Mouse (Mus musculus): ENCODE results near the gene Mcm7.
"Not testable (repeated sequence)": the region's sequence is repeated elsewhere in the genome, so short reads cannot be mapped to it uniquely, and the experiment has no call there.

The Mcm7 gene

DNA sequence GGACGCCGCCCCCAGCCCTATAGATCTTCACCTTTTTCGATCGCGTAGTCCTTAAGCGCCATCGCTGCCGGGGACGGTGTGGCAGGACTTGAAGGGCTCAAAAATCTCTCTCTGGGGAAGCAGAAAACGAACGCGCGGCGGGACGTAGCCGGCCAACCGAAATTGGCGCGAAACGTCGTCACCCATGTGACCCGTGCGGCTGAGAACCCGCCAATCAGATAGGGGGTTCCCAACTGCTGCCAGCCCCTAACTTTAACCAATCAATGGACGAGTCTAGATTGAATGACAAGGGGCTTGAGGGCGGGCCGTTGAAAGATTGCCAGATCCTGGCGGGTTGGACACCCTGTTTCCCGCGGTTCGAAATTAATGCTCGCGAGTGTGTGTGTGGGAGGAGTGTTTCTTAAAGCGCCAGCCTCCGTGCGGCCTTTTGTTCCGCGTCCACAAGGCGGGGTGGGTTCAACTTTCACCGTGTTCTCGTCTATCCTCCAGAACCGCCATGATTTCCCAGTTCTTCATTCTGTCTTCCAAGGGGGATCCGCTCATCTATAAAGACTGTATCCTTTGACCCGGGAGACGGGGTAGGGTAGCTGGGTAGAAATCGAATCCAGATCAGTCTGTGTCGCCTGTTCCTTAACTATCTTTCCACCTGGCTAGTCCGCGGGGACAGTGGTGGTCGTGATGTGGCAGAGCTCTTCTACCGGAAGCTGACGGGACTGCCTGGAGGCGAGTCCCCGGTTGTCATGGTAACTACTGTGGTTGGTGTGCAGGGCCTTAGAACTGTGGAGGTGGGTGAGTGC lies at the start of gene Mcm7, which contains the start of gene Ap4m1:
Gene Mcm7, minus strand, starts transcription at position 728 of the 797 bp plus-strand sequence.
Gene Ap4m1, plus strand, starts transcription at position 308 of the 797 bp plus-strand sequence.
- peak; percentile 99 for DNase-seq

DNA sequence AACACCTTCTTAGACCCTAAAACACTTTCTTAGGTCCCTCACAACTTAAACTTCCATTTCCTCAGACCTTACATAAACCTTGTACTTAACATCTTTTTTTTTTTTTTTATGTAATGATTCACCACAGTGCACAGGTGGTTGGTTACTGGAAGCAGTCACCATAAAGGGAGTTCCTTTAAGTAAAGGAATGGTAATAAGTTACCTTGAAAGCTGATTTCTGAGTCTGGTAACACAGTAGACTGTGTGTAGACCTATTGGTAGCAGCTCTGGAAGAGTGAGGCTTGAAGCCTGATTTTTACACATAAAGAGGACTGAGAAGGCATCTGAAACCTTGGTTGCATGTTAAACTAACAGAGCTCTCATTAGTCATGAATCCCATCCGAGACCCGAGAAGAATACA lies 47.6 kb upstream of the Mcm7 start:
- no peak for DNase-seq

DNA sequence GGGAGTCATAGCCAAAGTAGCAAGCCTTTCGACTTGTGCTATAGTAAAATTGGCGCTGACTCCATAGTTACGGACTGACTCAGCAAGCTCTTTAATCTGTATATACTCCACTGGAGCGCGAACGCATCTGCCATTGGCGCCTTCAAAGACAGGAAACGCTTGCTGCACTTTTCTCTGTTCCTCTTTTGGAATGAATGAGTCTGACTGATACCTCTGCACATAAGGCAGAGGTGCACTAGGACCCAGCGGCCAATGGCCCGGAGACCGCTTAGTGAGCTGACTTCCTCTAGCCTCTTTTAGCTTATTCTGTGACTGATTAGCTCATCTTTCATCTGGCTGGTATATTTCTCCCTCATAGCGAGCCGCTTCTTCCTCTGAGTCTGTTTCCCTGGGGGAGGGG lies 44.4 kb upstream of the Mcm7 start:
- not testable (repeated sequence) for DNase-seq

DNA sequence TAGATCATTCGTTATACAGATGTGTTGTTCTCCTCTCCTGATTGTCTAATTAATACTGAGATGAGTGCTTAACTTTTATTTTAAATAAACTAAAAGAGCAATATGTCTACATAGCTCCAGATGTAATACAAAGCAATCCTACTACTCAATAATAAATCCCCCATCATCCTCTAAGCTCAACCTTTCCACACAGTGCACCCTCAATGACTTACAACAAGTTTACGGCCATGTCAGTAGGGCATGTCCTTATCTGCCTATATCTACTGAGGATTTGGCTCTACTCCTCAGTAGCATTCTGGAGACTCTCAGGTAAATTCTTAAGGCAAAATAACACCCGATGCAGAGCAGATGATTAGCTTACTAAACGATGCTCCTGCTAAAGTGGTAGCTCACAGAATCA lies 35.7 kb upstream of the Mcm7 start:
- no peak for DNase-seq

DNA sequence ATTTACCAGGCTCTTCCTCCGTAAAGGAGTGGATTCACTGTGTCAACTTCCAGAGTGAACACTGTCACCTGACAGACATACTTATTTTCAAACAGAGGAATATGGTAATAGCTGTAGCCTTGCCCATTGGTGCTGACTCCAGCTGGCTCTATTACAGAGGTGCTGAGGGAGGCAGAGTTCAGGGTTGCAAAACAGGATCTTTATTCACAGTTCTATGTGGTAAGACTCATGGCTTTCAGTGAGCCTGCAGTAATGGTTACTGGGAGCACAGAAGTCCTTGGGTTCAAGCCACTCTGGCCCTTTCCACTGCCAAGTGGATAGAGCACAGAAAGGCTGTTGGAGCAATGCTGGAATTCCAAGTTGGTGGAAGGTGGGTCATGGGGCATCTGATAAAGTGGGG lies 35.0 kb upstream of the Mcm7 start:
- DNase-seq: no peak

DNA sequence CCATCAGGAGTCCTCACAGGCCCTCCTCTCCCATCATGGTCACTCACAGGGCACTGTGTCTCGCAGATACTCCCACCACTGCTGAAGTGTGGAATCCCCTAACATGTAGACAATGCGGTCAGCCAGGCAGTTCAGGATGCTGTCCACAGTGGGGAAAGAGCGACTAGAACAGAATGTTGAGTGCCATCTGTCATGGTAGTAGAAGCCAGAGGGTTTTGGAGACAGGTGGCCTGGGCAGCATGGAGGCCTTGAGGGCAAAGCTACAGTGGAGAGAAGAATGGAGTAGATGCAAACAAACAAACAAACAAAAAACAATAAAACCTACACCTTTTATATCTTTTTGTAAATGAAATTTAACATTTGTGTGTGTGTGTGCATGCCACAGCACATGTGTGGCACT lies 29.9 kb upstream of the Mcm7 start:
- no peak for DNase-seq

DNA sequence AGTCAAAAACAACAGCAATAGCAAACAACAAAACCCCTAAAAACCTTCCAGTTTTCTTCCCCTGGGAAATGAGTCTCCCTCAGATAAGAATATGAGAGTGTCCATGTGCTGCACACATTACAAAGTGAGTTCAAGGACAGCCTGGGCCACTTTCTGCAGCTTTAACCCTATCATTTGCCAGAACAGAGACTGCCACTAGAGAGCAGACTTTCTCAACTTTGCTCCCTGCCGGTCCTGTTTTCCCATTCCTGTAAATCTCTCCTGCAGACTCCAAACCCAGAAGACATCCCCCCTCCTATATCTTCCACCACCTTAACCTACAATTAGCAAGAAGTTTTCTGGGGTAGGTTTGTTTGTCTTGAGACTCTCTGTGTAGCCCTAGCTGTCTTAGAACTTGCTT lies 27.4 kb upstream of the Mcm7 start:
- no peak for DNase-seq

DNA sequence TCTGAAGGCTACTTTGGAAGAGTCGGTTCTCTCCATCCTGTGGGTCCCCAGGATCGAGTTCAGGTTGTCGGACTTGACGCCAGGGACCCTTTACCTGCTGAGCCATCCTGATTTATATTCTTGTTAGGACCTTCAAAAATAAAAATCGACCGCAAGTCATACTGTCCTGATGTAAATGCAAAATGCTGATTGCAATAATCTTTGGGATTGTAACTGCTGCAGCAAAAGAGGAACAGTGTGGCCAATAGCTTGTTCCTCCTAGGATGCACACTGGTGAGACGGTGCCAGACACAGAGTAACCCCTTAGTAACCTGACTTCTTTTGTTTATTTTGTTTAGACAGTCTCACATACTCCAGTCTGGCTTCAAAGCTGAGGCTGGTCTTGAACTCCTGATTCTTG lies 23.2 kb upstream of the Mcm7 start:
- no peak for DNase-seq

DNA sequence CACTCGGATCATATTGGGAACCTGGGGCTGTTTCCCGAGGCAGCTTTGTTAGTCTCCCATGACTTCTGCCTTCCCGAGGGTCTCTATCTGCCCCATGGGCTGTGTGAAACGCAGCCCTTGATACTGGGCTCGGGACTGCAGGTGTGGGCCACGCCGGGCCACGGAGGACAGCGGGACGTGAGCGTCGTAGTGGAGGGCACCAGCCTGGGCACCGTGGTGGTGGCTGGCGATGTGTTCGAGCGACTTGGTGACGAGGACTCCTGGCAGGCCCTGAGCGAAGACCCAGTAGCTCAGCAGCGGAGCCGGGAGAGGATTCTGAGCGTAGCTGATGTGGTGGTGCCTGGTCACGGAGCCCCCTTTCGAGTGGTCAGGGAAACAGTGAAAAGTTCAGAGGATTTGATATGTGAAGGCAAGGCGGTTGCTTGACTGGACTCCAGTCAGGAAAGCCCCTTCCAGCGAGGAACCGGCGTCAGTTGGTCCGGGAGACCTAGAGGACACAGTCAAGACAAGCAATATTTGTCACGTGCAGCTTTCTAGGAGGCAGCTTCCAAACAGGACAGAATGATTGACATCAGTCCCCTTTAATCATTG lies 22.6 kb upstream of the Mcm7 start:
- DNase-seq: peak; percentile 12

DNA sequence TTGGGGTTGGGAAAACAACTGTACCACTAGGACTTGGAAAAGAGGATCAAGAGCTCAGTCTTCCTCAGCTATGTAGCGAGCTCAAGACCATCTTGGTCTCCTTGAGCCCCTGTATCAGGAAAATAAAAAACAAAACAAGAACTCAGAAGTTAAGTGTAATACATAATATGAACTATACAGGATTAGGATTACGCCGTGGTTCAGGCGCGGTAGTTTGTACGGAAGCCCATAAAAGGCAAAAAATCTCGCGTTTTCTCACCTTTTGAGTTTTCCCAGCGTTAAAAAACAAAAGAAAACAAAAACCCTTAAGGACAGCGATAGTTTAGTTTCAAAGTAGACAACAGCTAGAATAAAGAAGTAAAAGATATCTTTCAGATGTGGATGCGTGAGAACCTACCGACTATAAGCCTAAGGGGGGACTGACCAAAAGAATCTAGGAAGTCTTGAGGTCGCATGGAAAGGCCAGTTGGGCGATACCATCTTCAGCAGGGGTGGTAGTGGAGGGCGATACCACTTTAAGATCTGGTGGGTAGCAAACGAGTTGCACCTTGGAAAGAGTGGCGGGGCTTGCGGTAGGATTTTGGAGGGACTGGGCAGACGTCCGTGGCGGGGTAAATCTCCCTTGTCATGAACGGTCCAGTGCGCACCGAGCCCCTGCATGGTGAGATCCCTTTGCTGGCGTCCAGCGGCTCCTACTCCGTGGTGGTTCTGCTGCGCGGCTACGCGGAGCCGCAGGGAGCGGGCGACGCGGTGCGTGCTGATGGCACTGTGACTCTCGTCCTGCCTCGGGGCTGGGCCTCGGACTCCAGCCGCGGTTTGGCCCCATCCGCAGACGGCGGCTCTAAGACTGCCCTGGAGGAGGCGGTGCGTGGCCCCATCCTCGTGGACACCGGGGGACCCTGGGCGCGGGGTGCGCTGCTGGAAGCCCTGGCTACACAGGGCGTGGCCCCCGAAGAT lies 21.8 kb upstream of the Mcm7 start, which contains the start of gene Mblac1:
Gene Mblac1, plus strand, starts transcription at position 544 of the 957 bp plus-strand sequence.
- DNase-seq: peak; percentile 92

DNA sequence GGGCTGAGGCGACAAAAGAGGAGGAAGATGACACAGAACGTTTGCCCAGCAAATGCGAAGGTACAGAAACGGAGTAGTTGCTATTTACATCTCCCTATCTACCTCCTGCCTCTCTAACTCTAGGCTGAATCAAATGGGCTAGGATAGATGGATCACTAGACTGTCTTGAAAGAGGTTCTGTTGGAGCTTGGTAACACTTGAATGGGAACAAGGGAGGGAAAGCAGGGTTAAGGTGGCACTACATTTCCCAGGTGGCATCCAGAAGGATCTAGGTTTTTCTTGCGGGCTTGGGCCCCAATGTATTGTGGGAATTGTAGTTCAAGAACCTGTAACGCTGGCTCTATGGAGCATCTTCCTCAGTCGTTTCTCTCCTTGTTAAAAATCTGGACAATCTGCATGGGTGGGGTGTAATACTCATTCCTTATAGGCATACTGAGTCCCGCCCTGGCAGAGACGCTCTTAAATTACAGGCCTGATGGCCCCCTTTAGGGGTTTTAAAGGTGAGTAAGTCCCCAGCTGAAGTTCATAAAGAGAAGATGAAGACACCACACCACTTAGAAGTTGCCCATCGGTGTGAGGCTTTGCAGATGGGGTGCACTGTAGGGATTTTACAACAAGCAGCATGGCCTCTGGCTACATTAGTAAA lies 15.6 kb upstream of the Mcm7 start:
- DNase-seq: peak; percentile 90

DNA sequence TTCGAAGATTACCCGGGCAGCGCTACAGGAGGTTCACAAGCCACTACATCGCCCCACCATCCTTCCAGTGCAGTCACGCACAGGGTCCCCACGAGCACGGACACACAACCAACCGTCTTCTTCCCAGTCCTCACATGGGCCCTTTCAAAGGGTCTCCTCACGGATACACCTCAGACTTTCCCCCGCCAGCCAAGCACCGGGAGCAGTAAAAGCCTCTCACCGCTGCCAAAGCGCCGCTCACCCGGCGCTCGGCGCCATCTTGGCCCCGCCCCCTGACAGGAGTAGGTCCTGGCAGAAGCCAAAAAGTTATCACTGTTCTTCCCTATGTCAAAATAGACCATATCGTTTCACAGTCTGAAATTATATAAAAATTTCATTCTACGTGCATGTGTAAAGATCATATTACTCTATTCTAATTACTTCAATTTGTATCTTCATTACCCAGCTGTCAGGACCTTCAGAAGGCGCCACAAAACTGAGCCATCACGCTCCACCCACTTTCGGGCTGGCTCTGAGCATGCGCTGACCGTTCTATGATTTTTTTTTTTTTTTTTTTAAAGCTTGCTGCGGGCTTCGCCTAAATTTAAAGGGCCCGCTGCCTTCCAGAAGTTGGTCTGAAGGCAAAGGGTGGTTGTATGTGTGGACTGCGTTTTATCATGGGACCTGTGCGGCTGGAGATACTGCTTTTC lies 14.9 kb upstream of the Mcm7 start, which contains the start of the genes Taf6 and Cnpy4:
Gene Taf6, minus strand, starts transcription at position 502 of the 689 bp plus-strand sequence.
Gene Cnpy4, plus strand, starts transcription at position 536 of the 689 bp plus-strand sequence.
- DNase-seq: peak; percentile 91

DNA sequence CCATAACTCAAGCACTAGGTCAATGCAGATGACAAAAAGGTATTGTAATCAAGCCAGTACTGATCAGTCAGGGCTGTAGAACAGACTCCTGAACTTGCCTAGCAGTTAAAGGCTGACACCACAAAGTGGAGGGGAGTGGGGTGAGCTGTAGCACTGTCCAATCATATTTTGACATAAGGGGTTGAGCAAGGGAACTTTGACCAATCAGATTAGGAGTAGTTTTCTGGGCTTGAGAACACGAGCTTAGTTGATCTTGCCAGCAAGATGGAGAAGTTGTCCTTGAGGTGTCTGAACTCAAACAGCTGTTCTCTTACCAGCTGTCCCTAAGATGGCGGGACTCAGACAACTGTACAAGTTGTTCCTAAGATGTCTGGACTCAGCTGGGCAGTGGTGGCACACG lies 995 bp upstream of the Mcm7 start:
- no peak for DNase-seq

DNA sequence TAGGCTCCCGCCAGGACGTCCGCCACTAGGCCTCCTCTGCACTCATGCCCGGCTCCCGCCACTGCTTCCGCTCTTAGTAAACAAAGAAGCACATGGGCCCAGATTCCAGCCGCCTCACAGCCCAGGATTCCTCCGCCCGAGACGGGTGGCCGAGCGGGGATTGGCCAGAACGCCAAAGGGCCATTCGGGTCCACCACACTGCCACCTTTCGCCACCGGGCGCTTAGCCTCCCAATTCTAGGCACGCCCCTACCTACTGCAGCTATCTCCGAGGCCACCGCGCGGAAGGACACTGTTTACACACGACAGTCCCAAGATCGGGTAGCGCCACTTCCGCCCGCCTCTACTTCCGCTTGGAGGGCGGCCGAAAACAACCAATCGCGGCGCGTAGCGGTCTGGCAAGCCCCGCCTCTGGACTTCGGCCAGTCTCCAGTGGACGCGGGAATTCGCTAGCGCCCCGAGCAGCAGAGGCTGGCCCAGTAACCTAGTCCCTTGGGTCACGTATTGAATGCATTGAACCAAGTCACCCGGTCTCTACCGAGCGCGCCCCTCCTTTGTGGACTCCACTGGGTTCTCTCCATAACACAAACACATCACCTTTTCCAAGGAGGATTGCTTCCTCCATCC lies 1.2 kb downstream of the Mcm7 start:
- DNase-seq: peak; percentile 97

DNA sequence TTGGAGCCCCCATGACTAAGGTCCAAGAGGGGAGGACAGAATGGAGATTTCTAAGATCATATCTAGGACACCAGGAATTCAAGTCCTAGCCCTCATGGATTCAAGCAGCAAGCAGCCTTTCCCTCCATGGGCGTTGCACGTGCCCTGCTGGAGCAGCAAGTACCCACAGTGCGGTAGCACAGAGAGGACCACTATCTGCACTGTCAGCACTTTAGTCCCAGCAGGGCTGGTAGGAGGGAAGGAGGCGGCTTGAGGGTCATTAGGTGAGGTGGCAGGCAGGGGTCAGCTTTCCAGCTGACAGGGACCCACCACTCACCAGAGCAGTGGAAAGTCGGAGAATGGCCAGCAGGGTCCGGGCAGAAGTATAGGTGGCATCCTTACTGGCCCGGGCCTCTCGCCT lies 6.6 kb downstream of the Mcm7 start:
- DNase-seq: no peak

DNA sequence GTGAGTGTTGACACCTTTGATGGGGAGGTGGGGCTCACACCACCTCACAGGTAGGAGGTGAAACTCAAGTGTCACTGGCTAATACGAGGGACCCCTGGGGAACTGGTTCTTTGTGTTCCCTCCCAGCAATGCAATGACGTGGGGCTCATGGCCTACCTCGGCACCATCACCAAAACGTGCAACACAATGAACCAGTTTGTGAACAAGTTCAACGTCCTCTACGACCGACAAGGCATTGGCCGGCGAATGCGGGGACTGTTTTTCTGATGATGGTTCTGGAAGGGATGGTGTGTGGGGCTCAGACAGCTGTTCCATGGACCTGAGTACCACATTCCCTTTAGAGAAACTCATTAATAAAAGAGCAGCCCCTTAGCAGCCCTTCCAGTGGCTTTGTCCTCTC lies 8.6 kb downstream of the Mcm7 start:
- no peak for DNase-seq

DNA sequence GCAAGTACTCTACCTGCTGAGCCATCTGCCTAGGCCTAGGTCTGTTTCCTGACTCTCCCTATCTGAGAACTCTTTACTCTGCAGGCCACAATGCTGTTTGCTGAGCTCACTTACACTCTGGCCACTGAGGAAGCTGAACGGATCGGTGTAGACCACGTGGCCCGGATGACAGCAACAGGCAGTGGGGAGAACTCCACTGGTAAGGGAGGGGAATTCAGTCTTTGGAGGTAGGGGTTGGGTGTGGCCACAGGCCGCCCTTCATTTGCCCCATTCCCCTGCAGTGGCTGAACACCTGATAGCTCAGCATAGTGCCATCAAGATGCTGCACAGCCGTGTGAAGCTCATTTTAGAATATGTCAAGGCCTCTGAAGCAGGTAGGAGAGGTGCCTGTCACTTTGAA lies 9.2 kb downstream of the Mcm7 start:
- DNase-seq: no peak

DNA sequence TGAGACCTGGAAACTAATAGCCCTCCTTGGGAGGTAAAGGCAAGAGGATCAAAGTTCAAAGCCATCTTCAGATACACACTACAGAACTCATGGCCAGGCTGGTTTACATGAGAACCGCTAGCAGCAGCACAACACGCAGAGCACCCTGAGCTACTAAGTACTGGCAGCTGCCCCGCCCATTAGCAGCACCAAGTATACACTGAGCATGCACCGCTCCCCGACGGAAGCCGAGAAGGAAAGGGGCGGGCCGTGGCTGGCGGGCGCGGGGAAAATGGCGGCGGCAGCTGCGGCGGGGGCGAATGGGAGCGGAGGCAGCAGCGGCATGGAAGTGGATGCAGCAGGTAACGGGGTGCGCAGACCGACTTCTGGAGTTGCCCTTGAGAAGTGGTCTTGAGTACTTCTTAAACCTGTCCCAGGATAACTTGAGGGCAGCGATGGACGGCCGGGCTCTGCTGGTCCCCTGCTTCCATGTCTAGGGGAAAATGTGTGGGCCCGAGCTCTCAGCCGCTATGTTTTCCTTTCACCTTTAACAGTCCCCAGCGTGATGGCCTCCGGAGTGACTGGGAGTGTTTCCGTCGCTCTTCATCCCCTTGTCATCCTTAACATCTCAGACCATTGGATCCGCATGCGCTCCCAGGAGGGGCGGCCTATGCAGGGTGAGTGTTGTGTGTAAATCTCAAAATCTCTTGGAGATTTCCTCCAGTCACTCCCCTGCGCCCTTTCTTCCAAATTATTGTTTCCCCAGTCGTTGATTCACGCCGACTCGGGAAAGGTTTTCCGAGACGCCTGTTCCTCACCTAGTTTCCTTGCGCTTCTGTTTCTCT lies 11.2 kb downstream of the Mcm7 start, which contains the start of gene Cops6:
Gene Cops6, plus strand, starts transcription at position 230 of the 824 bp plus-strand sequence.
- peak; percentile 97 for DNase-seq

DNA sequence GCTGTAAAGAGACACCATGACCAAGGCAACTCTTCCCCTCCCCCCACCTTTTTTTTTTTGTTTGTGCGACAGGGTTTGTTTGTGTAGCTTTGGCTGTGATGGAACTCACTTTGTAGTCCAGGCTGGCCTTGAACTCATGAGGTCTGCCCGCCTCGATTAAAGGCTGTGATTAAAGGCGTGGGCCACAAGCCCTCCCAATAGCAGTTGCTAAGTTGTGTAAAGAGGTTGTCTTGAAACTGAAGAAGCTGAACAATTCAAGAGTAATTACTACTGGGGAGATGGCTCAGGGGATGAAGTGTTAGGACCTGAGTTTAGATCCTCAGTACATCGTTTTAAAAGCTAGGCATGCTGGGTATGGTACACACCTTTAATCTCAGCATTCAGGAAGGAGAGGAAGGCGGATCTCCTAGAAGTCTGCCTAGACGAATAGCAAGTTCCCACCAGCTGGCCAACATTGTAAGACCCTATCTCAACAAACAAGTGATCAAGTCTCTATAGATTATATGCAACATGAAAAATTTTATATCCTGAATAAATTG lies 11.9 kb downstream of the Mcm7 start:
- no peak for DNase-seq

DNA sequence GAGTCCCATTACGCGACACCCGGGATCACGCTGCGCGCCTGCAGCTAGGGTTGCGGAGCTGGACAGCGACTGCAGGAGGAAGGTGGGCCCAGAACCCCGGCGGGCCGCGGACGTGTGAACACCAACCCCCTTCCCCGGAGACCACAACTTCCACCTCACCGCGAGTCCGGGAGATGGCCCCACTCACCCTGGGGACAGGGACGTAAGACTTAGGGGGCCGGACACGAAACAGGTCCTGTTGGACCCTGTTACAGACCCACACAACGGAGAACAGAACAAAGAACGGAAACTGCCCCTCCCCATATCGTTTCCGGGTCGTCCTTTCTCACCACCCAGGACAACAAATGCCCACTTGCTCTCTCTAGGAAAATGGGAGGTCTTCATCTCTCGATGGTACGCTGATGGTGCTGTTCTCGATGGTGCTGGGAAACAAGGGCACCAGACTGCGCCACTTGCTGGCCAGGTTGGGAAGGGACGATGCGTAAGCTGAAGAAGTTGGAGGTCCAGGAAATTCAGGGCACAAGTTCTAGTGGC lies 16.7 kb downstream of the Mcm7 start, which contains the start of gene Zfp113:
Gene Zfp113, minus strand, starts transcription at position 302 of the 534 bp plus-strand sequence.
- DNase-seq: peak; percentile 97

Measured in lung, postnatal 36 days (tissue).